Mouse (Mus musculus) left cerebral cortex, adult 11 months (tissue): ENCODE measurements around the gene Sema3d.

Experiments used
- DNase-seq: peaks from one replicate; pipeline ENCODE4 v3.0.0; 2022; ENCODE audit warnings: low spot score

The Sema3d gene

GRCm38 (mm10) chr5:12383133-12383959 lies at the start of gene Sema3d:
TSS of gene Sema3d (plus strand) at chr5:12383385.
- peak; percentile 28 for DNase-seq

GRCm38 (mm10) chr5:12377261-12377660 lies 5.9 kb upstream of the Sema3d start:
- DNase-seq = no peak

DNA sequence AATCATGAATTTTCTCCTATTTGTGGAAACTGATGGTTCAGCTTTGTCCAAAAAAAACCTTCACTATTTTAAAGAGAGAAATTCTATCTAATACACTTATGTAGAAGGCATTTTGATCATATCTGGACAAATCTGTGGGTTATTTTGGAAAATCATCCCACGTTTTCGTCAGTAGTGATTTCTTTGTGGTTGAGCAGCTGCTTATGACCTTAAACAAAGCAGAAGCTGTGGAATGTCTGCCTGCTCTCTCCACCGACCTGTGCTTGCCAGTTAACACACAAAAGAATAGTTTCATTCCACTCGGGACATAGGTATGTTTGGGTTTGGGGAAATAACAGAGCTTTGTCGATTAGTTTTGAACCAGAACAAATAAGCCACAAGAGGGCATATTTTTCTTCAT lies 4.3 kb upstream of the Sema3d start:
- DNase-seq = no peak

DNA sequence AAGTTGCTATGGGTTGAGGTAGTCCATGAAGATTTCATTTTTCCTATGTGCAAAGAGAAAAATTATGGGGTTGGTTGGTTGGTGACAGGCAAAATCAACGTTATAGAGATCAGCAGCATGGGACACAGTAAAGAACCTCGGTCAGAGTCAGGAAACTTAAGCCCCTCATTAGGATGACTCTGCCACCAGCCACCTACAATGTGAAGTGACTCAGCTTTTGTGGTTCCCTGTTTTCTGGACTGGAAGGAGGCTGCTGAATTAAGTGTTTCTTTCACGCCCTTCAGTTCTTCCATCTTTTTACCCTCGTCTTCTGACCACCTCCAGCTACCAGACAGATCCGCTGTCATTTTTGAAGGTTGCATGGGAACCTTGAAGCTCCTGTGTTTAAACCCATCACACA lies 1.2 kb upstream of the Sema3d start:
- DNase-seq = no peak

DNA sequence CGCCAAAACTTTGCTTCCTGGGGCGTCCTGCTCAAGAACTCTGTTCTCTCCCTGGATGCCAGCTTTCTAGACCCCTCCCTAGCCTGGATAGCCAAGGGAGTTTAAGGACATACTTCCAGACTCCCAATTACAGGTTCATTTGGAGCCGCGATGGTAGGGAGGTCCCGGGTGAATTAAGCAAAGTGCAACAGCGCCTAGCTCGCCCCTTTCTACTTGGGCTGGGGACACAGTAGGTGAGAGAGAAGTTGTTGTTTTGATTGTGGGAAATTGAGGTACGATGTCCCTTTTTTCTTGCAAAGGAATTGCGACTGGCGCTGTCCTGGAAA lies 738 bp downstream of the Sema3d start:
- DNase-seq = no peak

GRCm38 (mm10) chr5:12392667-12393066 lies 9.5 kb downstream of the Sema3d start:
- no peak for DNase-seq

DNA sequence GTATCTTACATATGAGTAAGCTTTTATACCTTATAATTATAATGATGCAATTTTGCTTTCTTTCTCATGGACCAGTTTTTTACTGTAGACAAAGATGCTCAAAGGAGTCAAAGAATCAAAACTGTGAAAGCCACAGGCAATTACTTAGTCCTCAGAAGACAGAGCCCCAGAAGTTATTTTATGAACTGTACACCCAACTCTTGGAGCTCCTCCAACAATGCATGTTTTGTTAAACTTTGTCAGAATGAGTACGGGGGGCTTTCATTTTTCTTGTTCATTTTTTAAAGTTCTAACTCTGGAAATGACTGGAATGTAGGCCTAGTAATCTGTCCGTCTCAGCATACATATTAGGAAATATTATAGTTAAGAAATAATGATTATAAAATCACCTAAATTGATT lies 16.1 kb downstream of the Sema3d start:
- DNase-seq = no peak

DNA sequence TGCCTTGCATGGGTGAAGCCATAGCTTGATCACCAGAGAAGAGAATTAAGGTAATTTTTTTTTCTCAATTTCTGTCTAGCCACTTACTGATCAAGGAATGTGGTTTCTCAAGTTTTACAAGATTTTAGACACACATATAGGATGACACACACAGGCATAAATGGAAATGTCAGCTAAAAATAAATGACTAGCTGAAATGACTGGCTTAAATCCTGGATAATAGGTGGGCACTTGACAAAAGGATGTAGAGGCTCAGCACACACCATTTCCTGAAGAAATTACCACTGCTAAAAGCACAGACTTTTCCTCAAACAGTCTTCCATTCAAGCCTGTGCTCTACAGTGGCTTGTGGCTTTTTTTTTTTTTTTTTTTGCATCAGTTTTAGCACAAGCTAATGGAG lies 21.0 kb downstream of the Sema3d start:
- no peak for DNase-seq

DNA sequence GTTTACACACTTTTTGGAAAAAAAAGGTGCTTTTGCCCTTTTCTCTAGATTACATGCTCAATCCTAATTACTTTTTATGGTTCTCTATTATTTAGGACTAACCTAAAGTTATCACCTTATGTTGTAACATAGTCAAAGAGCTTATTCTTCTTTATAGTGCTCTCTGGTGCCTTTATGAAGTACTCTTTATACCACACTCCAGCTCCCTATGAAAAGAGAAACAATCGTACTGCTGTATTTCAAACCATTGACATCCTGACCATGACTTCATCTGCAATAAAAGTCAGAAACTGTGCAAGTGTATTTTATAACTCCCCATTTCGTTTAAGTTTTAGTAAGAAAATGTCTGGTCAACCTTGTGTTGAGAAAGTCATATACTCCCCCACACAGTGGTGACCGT lies 29.4 kb downstream of the Sema3d start:
- DNase-seq = no peak

DNA sequence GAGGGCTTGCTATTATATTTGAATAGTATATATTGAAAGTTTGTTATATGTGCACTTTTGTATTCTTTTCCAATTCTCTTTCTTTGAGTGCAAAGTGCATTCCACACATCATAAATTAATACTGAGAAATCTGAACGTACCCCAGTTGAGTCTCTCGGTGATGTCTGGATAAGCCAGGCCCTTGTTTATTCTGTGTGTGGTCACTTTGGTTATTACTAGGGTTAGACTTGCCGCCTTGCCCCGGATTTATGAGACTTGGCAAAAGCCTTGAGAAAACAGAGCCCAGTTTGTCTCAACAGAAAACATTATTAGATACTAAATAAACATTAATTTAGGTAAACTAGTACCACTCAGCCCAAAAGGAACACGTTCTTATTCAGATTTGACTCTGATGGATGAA lies 40.1 kb downstream of the Sema3d start:
- DNase-seq = no peak

GRCm38 (mm10) chr5:12441737-12442136 lies 58.6 kb downstream of the Sema3d start:
- DNase-seq = no peak

- no peak for DNase-seq
These were observed 59.3 kb downstream of the Sema3d start for GRCm38 (mm10) chr5:12442176-12443105.

- no peak for DNase-seq
These were observed 67.9 kb downstream of the Sema3d start for GRCm38 (mm10) chr5:12451089-12451488.

DNA sequence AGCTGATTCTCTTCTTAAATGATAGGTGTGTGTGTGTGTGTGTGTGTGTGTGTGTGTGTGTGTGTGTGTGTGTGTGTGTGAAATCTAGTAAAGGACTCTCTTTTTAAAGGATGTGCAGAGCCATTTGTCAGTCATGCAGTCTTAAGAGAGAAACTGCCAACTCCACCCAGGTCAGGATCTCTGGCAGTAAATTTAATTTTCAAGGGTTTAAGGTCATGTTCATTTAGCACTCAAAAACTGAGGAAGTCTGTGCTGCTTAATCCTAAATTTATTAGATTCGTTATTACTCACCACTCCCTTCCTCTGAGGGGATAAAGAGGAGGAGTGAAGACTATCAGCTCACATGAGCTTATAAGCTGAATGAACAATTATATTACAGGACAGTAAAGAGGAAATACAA lies 71.8 kb downstream of the Sema3d start:
- no peak for DNase-seq

- no peak for DNase-seq
These were observed 74.3 kb downstream of the Sema3d start for GRCm38 (mm10) chr5:12457509-12457908.

DNA sequence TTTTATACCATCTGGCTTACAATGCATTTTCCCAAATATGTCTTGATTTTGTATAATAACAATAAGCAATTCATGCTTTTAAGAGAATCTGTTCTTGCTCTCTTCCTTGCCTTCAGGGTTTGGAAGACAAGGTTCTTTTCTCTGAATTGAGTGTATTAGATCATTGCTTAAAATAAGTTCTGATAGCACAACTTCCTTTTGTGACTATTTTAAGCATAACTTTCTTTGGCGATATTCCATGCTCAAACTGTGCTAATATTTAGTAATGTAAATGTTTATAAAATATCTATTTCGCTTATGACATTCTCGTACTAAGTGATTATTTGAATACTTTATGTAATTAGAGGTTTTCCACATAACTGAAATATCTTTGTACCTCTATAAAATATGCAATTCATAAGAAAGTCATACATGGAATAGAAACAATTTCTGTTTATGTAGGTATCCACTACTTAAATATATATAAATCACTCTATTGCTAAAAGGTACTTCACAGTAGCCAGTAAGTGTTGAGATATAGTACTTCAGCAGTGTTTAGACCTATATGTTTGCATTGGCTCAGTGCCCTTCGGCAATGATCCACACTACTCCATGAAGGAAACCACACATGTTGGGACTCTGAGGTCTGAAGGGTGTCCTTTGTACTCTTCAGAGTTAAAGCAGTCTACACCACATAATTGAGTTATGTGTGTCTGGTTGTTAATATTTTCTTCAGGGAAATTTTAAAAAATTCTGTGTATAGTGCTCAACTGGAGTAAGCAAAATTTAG lies 84.6 kb downstream of the Sema3d start:
- DNase-seq = no peak

DNA sequence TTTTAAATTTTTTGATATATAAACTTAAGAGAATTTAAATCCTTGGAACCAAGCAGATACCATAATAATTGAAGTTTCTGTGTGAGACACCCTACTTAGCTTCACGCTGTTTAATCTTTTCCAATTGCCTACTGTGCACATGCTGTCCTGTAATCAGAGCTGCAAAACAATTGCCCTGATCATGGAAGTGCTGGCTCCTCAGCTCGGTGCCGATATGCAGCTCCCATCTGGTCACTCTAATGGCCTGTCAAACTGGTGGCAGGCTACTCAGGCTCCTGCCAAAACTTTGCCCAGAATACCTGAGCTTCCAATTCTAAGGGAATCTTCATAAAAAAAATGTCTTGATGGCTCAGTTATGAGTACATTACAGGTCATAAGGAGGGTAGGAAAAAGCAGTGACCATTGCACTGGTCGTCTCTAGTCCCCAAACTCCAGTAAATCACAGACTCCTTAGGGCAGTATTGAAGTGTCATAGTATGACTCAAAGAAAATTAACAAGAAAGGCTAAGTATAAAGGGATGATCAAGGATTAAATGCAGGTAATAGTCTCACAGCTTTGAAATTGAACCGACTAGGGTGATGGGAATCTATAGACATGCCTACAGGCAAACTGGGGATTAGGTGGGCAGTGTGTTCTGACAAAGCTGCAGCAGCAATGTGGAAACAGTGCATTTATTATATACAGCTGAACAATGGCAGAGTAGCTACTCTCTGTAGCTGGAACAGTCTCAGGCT lies 91.9 kb downstream of the Sema3d start:
- no peak for DNase-seq

DNA sequence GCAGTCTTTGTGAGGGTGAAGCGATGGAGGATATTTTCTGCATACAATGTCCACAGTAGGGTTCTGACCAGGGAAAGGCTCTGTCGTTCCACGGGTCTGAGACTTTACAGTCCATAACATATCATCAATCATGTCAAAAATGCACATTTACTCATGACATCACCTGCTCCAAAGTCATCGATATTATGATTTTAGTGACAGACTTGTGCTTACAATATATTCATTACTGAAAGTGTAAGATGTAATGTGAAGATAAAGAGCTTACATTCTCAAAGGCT lies 92.4 kb downstream of the Sema3d start:
- DNase-seq = no peak

DNA sequence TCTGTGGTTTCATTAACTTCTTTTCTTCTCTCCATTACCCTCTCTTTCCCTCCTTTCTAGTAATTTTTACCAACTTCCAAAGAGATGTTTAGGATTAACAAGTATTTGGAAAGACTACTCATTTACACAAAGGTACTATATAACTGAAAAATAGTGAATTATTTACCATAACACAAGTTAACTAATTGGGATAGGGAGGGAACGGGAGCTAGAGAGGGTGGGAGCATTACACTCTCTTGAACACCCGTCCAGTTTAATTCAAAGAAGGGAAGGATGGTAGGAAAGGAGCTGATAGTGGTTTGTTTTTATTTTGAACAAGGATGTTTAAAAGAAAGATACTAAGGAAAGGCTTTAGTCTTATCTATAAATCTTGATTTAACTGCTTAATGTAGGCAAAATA lies 104.7 kb downstream of the Sema3d start:
- no peak for DNase-seq

GRCm38 (mm10) chr5:12491704-12492103 lies 108.5 kb downstream of the Sema3d start:
- DNase-seq = no peak

DNA sequence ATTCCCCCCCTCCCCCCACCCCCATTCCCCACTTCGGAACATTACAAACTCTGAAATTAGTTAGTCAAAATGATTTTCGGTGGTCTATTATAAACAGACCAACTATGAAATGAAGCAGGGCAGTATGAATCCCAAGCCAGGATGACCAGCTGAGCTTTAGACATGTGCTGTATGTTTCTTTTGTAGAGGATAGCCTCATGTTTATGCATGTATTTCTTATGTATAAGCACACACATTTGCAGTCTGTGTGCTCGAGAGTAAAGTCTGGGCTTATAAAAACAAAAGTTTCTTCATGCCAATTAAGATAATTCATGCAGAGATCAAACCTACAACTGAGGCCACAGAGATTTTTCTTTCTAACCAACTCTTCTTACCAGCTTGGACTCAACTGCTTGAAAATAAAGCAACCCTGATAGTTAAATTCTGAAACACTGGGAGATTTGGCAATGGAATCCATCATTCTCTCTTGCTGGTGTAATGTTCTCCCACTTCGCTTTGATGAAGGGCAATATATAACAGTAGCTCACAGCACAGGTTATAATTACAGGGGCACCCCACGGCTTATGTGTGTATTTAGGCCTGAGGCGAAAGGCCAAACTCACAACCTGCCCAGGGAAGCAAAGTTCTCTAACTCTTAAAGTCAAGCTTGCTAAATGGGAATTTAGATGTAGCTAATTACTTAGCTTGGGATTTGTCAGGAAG lies 115.2 kb downstream of the Sema3d start:
- no peak for DNase-seq
